ENCODE assay signal across 26 mouse cellular contexts in genomic region chr4:120830767-120831166, GRCm38 (mm10). TPM values are rescaled to one million over a fixed set of nuclear protein-coding genes. Genes with fewer than 3 reads are reported as not detected.
A peak's percentile ranks its signal among the peaks of the same experiment; 100 is the strongest.
DNase-seq lines count a peak whose midpoint lies in the region; ATAC-seq and TF ChIP-seq lines count a peak whose summit lies in the region.
"Had no signal": no experiment of that assay in that cellular context is flagged by ENCODE, and none has a peak within 500 bp of the region (broad histone marks: within the 10 kb centered on the region; RNA-seq: fewer than 3 reads in every experiment).

No protein-coding gene starts in this region.

- no peak overlapping the region for H3ac ChIP-seq in myocyte (ENCODE audit: control insufficient read depth, insufficient read length)

- peaks cover 24% of the 10 kb centered on the region for H3K27me3 ChIP-seq in myocyte (ENCODE audit: control insufficient read depth, insufficient read depth, insufficient read length)
- H3K27me3 ChIP-seq in intestine, embryonic 15.5 days (replicated peaks) = no peaks in the 10 kb centered on the region
- H3K27me3 ChIP-seq: heart, embryonic 13.5 days had no signal

- no peaks in the 10 kb centered on the region for H3K9me3 ChIP-seq in intestine, embryonic 15.5 days
- H3K9me3 ChIP-seq: heart, embryonic 10.5 days; heart, embryonic 13.5 days had no signal

- H3K79me2 ChIP-seq in myocyte (ENCODE audit: control insufficient read depth, insufficient read depth) = no peaks in the 10 kb centered on the region

- no peaks in the 10 kb centered on the region for H3K36me3 ChIP-seq in myocyte (ENCODE audit: control insufficient read depth, insufficient read depth)
- H3K36me3 ChIP-seq in intestine, embryonic 15.5 days = no peaks in the 10 kb centered on the region
- H3K36me3 ChIP-seq: heart, embryonic 10.5 days; heart, embryonic 13.5 days had no signal

- no peak overlapping the region for H3K9ac ChIP-seq in intestine, embryonic 15.5 days
- H3K9ac ChIP-seq: forebrain, postnatal 0 days; heart, embryonic 13.5 days; hindbrain, embryonic 14.5 days had no signal

- no peak overlapping the region for H3K4me3 ChIP-seq in myocyte
- no peak overlapping the region for H3K4me3 ChIP-seq in intestine, embryonic 15.5 days (replicated peaks)
- H3K4me3 ChIP-seq: heart, adult 2 months; heart, embryonic 10.5 days; heart, embryonic 13.5 days had no signal

- H3K4me1 ChIP-seq in intestine, embryonic 15.5 days (replicated peaks) = no peaks in the 10 kb centered on the region
- H3K4me1 ChIP-seq: heart, embryonic 10.5 days had no signal

- peak; percentile 23 to 60 for DNase-seq in layer of hippocampus, adult 18-20 months (ENCODE audit: low spot score in 2 of 2)
- no peak for DNase-seq in layer of hippocampus, postnatal 14 days (ENCODE audit: low spot score in 2 of 2)
- DNase-seq in layer of hippocampus, postnatal 36 days = peak; percentile 14 to 23
- DNase-seq in layer of hippocampus, adult 11-12 months (ENCODE audit: low spot score) = no peak
- DNase-seq: adrenal gland, adult 2 months; adrenal gland, postnatal 14 days; cerebellum, adult 11-12 months; cerebellum, adult 8-10 months; cerebellum, postnatal 36 days; embryo, embryonic 11 days; forebrain, postnatal 0 days; gastrocnemius, postnatal 10 days; gastrocnemius, postnatal 36 days; heart, adult 2 months; heart, postnatal 14 days; heart, postnatal 4 days had no signal

- TF ChIP-seq POLR2A in myocyte (IDR thresholded peaks at IDR 0.05; ENCODE audit: insufficient read length, low read depth) = no peak

- ATAC-seq in intestine, embryonic 15.5 days = no peak
- ATAC-seq: CD4-positive, CD25-positive, alpha-beta regulatory T cell, adult 4 months; forebrain, embryonic 14.5 days; forebrain, postnatal 0 days; hindbrain, postnatal 0 days had no signal

- 53% methylated on average over 5 of the region's 5 CpGs for WGBS in intestine, embryonic 15.5 days

- H3K4me2 ChIP-seq in myocyte (ENCODE audit: low read depth) = peak overlapping the region; percentile 27
- no peak overlapping the region for H3K4me2 ChIP-seq in intestine, embryonic 15.5 days (replicated peaks)
- H3K4me2 ChIP-seq: heart, embryonic 13.5 days; hindbrain, embryonic 14.5 days had no signal

- H3K27ac ChIP-seq in intestine, embryonic 15.5 days = no peak overlapping the region
- H3K27ac ChIP-seq: heart, adult 2 months; heart, embryonic 10.5 days; heart, embryonic 13.5 days; hindbrain, embryonic 14.5 days; hindbrain, postnatal 0 days had no signal

TF ChIP-seq in myocyte, 11 proteins besides CTCF, POLR2A, EP300 and RAD21:
- no peak for TF ChIP-seq MAX (IDR thresholded peaks at IDR 0.05; ENCODE audit: low read depth)
- no peak for TF ChIP-seq USF1 (IDR thresholded peaks at IDR 0.05; ENCODE audit: low read depth)
- TF ChIP-seq E2F4 (IDR thresholded peaks at IDR 0.05; ENCODE audit: insufficient read depth) = no peak
- TF ChIP-seq CEBPB (IDR thresholded peaks at IDR 0.05; ENCODE audit: insufficient read depth, poor library complexity, severe bottlenecking) = no peak
- TF ChIP-seq TCF12 (IDR thresholded peaks at IDR 0.05; ENCODE audit: insufficient read depth, poor library complexity, severe bottlenecking) = peak; percentile 40
- TF ChIP-seq TCF3 (IDR thresholded peaks at IDR 0.05; ENCODE audit: insufficient read length, low read depth) = no peak
- peak in 2 of 3 experiments; percentile 69 to 87 for TF ChIP-seq MYOG (IDR thresholded peaks at IDR 0.05; ENCODE audit: control insufficient read depth in 1 of 3, insufficient read depth in 1 of 3, insufficient read length in 2 of 3, low read depth in 2 of 3)
- TF ChIP-seq MYOD1 (IDR thresholded peaks at IDR 0.05; ENCODE audit: control insufficient read depth in 1 of 3, insufficient read length in 2 of 3, low read depth in 2 of 3) = peak; percentile 49 to 67 (median 66)

RNA-seq across cellular contexts. Expression of gene Nfyc, which starts 0.6 kb away (rescaled TPM):
- 10 to 100 TPM; 44.8 to 46.5 TPM for total RNA-seq in layer of hippocampus, adult 18-20 months (2021)
- total RNA-seq in layer of hippocampus, postnatal 14 days (2021) = 10 to 100 TPM; 49.1 to 53.8 TPM
- 10 to 100 TPM; 49.0 to 52.9 TPM for total RNA-seq in layer of hippocampus, postnatal 36 days (2021)
- 44.3 TPM for polyA plus RNA-seq in myocyte (2012; fragmentation: generic; extraction: Trizol)
- polyA plus RNA-seq in intestine, embryonic 15.5 days (2015; fragmentation: Nextera tagmentation; extraction: Ambion mirVana) = 77.8 and 86.2 TPM in 2 replicates

RNA-seq across cellular contexts. Expression of gene Rims3, which starts 23.8 kb away (rescaled TPM):
- total RNA-seq in layer of hippocampus, adult 18-20 months (2021) = 10 to 100 TPM; 32.7 to 33.3 TPM
- total RNA-seq in layer of hippocampus, postnatal 14 days (2021) = 10 to 100 TPM; 17.5 to 24.7 TPM
- total RNA-seq in layer of hippocampus, postnatal 36 days (2021) = 10 to 100 TPM; 25.9 to 28.9 TPM
- polyA plus RNA-seq in myocyte (2012; fragmentation: generic; extraction: Trizol) = 0.02 TPM
- polyA plus RNA-seq in intestine, embryonic 15.5 days (2015; fragmentation: Nextera tagmentation; extraction: Ambion mirVana) = 1.3 and 1.4 TPM in 2 replicates
- total RNA-seq: granulocyte monocyte progenitor cell, adult 5-6 weeks; MEL had no signal

Comparison
In these comparisons a context has a peak if more than half of its experiments do, and no peak if none do; other contexts are left out.
1. DNase-seq: peak in layer of hippocampus, adult 18-20 months (2 of 2) and layer of hippocampus, postnatal 36 days (2 of 2); none in layer of hippocampus, postnatal 14 days (0 of 2) and layer of hippocampus, adult 11-12 months (single experiment).